Comparison of ENCODE assay signal across 22 mouse cellular contexts in genomic region chr3:132894086-132894485, GRCm38 (mm10).
"Had no signal": no experiment of that assay in that cellular context is flagged by ENCODE, and none has a peak within 500 bp of the region (broad histone marks: within the 10 kb centered on the region; RNA-seq: fewer than 3 reads in every experiment).

No protein-coding gene starts in this region.

- H3K9ac ChIP-seq: limb, embryonic 13.5 days; liver, embryonic 12.5 days; liver, embryonic 15.5 days; lung, embryonic 15.5 days; midbrain, embryonic 15.5 days; neural tube, embryonic 12.5 days; neural tube, embryonic 15.5 days; stomach, embryonic 15.5 days had no signal

- H3K27me3 ChIP-seq: limb, embryonic 13.5 days; liver, embryonic 12.5 days; liver, embryonic 15.5 days; lung, embryonic 15.5 days; midbrain, embryonic 15.5 days; neural tube, embryonic 12.5 days; neural tube, embryonic 15.5 days; stomach, embryonic 15.5 days had no signal

- H3K27ac ChIP-seq: kidney, postnatal 0 days; layer of hippocampus, adult 2 months; limb, embryonic 10.5 days; limb, embryonic 13.5 days; liver, embryonic 12.5 days; liver, embryonic 15.5 days; lung, embryonic 15.5 days; midbrain, embryonic 10.5 days; midbrain, embryonic 15.5 days; neural tube, embryonic 12.5 days; neural tube, embryonic 15.5 days; stomach, embryonic 15.5 days had no signal

- H3K9me3 ChIP-seq: limb, embryonic 10.5 days; limb, embryonic 13.5 days; liver, embryonic 12.5 days; liver, embryonic 15.5 days; lung, embryonic 15.5 days; megakaryocyte, embryonic 14.5 days; midbrain, embryonic 10.5 days; midbrain, embryonic 15.5 days; neural tube, embryonic 12.5 days; neural tube, embryonic 15.5 days; stomach, embryonic 15.5 days had no signal

- H3K36me3 ChIP-seq: limb, embryonic 10.5 days; limb, embryonic 13.5 days; liver, embryonic 12.5 days; liver, embryonic 15.5 days; lung, embryonic 15.5 days; midbrain, embryonic 10.5 days; midbrain, embryonic 15.5 days; neural tube, embryonic 12.5 days; neural tube, embryonic 15.5 days; stomach, embryonic 15.5 days had no signal

- H3K4me2 ChIP-seq: limb, embryonic 13.5 days; liver, embryonic 12.5 days; liver, embryonic 15.5 days; lung, embryonic 15.5 days; midbrain, embryonic 15.5 days; neural tube, embryonic 12.5 days; neural tube, embryonic 15.5 days; stomach, embryonic 15.5 days had no signal

- H3K4me1 ChIP-seq: liver, embryonic 12.5 days; liver, embryonic 15.5 days; lung, embryonic 15.5 days; megakaryocyte, embryonic 14.5 days; midbrain, embryonic 10.5 days; midbrain, embryonic 15.5 days; neural tube, embryonic 12.5 days; neural tube, embryonic 15.5 days; stomach, embryonic 15.5 days had no signal

- H3K4me3 ChIP-seq: layer of hippocampus, adult 2 months; limb, embryonic 10.5 days; limb, embryonic 13.5 days; liver, embryonic 12.5 days; liver, embryonic 15.5 days; lung, embryonic 15.5 days; megakaryocyte, embryonic 14.5 days; midbrain, embryonic 10.5 days; midbrain, embryonic 15.5 days; neural tube, embryonic 12.5 days; neural tube, embryonic 15.5 days; stomach, embryonic 15.5 days had no signal

- DNase-seq: kidney, postnatal 25 days; layer of hippocampus, adult 9-11 months; liver; lung, adult 18-20 months; lung, postnatal 10 days; lung, postnatal 36 days; right cerebral cortex, postnatal 25 days; spleen, adult 18-20 months; thymus, postnatal 25 days had no signal

- ATAC-seq: liver, embryonic 12.5 days; midbrain, embryonic 15.5 days had no signal
